Mouse (Mus musculus): ENCODE measurements around the gene Nacc1.

- TF ChIP-seq CTCF (IDR thresholded peaks at IDR 0.05; ENCODE audit: borderline replicate concordance, control insufficient read depth, extremely low read depth, insufficient read depth, low read length, poor library complexity) (no peak), POLR2A (IDR thresholded peaks at IDR 0.05; ENCODE audit: control insufficient read depth, extremely low read depth, insufficient read depth, low read length, poor library complexity) (no peak)
These were observed 40.9 kb downstream of the Nacc1 start for GRCm38 (mm10) chr8:84646800-84647199.

All from thymus, adult 2 months (tissue).